Mouse (Mus musculus): ENCODE measurements around the gene Obsl1.

DNA sequence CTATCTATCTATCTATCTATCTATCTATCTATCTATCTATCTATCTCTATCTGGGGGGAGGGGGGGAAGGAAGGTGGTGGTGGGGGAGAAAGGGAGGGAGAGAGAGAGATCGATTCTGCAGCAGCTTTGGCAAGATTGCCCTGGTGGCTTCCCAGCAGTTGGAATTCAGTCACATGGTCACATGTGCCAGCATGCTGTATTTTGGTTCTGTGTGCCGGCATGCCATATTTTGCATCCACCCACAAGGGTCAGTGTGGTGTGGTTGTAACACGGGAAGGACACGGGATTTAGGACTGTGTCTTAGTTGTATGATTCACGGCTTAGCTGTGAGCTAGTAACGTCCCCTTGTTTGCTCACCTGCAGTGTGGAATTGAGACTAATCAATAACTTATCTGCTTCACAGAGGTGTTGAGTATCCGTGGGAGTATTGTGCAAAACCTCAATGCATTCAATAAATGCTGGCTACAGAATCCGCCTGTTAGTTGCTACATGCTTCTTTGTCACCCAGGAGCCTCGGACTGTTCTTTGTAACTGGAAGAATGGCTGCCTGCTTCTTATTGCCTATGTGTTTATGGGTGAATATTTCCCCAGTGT, 32.4 kb upstream of the Obsl1 start:
- TF ChIP-seq EP300 (IDR thresholded peaks at IDR 0.05; ENCODE audit: insufficient read depth, low read depth, low read length) (no peak), CTCF (IDR thresholded peaks at IDR 0.05) (no peak)

All from heart, adult 2 months (tissue).